Mouse (Mus musculus): ENCODE measurements around the gene Mta2.

GRCm38 (mm10) chr19:8952241-8952640 lies 10.6 kb downstream of the Mta2 start:
- TF ChIP-seq POLR2A (IDR thresholded peaks at IDR 0.05; ENCODE audit: borderline replicate concordance, extremely low read depth, insufficient read depth, insufficient read length, poor library complexity, severe bottlenecking) (no peak), CTCF (IDR thresholded peaks at IDR 0.05; ENCODE audit: borderline replicate concordance, extremely low read depth, insufficient read depth, insufficient read length) (no peak)

Measured in brain, embryonic 14.5 days (tissue).